Mouse (Mus musculus) mouse embryonic stem cell (cell line): ENCODE measurements around the gene Itih5.

Experiments
- in situ Hi-C, 2 experiments: fragments of 300-500 bp; cut with MboI; formaldehyde crosslinking; loops; 1 replicate in 1 of 2; 3 replicates in 1 of 2; pipeline ENCODE4 v1.14.3; 2019 to 2020; ENCODE audit warnings: low sequenced_read_pairs in 2 of 2, low pct_unique_long_range_greater_than_20kb in 1 of 2, mixed read lengths in 1 of 2; ENCODE audit not compliant: unreplicated experiment in 1 of 2

Itih5 gene

DNA sequence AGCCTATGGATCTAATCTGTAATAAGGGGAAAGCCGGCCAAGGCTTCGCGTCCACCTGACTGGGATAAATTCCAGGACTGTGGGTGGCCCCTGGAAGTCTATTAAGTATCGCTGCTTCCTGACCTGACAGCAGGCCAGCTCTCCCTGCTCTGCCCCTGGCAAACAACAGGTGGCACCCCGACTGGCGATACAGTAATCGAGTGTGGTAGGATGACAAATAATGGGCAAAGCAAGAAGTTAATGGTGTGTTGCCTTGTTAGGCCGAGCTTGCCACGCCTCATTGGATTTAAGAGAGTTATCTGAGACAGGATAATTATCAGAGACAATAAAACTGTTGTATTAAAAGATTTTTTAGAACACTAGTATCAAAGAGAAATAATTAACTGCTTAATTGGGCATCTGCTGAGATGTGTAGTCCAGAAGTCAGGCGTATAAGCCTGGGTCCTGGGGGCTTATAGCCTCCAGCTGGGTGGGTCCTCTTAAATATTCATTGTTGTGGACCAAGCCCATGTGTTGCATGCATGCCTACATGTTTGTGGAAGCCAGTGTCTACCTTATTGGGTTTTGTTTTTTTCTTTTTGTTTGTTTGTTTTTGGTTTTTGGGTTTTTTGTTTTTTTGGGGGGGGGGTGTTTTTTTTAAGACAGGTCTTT, 140.3 kb downstream of the Itih5 start:
- in situ Hi-C loops = loop anchor here (5.0 to 10.0 kb wide), 2 partner anchors 191 to 199 kb away; no protein-coding TSS in a partner anchor

DNA sequence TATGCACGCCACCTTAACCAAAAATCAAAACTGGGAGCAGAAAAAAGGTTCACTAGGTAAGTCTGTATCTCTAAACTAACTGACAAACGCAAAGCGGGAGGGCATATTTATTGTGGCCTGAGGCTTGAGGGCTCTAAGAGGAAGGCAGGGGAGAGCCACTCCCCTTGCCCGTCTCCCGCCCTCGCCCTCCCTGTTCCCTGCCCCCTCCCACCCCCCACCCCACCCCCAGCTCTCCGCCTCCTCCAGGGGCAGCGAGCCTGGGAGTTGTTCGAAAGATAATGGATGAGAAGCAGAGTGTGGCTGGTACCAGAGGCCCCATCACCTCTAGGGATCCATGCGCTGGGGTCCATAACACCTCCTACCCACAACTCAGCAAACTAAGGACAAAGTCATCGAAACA, 142.5 kb downstream of the Itih5 start:
- in situ Hi-C loops = loop anchor here in 1 of 2 experiments (10.0 kb wide), 1 partner anchor 201 kb away; no protein-coding TSS in a partner anchor

DNA sequence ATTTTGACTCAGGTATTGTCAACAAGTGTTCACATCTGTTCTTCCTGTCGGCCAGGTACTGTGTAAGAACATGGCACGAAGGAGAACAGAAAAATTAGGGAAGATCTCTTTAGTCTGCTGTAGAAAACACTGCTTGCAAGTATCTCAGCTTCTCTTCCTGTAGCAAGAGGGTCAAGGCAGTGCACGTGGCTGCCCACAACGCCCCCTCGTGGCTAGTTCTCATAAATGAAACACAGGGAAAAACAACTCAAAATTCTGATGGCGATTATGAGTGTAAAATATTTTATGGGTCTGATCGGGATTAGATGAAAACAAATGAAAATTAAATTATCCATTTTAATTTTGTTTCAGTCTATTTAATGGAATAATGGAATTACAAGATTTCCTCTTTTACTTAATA, 146.9 kb downstream of the Itih5 start:
- in situ Hi-C loops = no loop called here

DNA sequence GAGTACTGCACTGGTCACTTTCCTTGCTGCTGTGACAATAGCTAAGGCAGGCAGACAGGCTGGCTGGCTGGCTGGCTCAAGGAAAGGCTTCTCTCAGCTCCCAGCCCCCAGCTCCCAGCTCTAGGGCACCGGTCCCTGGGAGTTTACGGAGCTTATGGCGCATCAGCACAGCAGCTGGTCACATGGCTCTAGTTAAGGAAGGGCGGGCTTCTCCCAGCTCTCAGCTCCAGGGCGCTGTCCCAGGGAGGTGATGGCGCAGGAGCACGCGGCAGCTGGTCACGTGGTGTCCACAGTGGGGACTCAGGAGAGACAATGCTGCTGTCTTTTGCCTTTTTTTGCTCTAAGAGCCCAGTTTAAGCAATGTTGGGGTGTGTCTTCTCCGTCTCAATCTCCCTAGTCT, 147.4 kb downstream of the Itih5 start:
- in situ Hi-C loops = no loop called here

DNA sequence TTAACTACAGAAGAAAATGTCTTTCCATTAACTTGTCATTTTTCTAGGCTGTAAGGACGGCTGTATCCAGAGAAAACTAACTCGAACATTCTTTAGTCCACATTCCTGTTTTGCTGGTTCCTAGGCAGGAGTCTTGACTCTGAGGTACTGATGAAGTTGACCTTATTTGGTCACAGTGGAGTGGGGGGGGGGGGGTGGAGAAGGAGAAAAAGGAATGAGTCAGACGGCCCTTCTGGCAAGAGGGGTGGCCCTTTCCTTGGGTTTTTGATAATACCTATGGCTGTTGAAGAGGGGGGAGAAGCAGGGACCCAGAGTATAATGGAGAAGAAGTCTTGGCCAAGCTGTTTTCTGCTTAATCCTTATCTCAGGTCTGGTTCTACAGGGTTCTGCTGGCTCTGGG, 148.0 kb downstream of the Itih5 start:
- in situ Hi-C loops = no loop called here

DNA sequence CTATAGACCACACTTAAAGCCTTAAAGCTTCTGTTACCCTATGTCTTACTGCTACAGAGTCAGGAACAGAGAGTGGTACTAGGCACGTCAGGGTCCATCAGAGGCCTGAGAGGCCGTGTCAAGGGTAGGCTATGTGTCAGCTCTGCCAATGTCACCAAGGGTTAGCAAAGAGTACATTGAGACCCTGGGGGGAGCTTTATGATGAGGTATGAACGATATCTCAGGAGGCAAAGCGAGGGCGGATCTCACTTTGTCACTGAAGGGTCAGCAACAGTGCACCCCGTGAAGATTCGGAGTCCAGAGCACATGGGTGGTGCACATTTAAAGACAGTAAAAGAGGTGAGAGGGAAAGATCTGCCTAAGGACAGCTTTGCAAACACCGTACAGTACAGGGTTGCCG, 148.6 kb downstream of the Itih5 start:
- in situ Hi-C loops = no loop called here

DNA sequence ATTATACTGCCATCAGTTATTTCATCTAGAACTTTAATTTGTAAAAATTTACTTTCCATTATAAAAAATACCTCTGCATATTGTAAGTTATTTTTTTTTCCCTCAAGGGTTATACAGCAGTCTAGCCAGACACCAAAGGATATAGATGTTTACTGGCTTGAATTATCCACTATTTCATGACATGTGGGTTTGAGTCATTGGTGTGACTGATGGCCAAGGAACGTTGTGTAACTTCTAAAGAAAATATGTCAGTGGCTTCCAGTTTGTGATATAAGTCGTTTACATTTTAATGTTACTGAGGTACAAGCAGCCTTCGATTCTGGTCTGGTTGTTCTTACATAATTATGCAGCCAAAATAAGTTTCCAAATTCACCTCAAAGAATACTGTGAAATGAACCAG, 151.5 kb downstream of the Itih5 start:
- in situ Hi-C loops = no loop called here
